Comparison of ENCODE assay signal across 14 mouse cellular contexts in the genomic region with DNA sequence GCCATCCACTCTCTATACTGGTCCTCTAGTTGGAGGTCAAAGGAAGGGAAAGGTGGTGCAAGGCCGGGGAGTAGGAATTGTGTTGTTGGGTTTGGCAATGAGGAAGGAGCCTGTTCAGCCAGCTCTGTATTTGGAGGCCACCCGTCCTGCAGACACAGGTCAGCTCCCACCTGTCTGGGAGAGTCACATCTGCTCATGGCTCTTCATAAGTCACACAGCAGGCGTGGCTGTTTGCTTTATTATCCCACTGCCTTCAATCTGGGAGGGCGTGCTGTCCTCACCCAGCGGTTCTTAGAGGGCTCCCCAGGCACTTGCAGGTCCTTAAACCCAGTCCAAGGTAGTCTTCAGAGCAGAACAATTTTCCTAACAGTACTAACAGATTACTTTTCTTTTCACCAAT. TPM values are rescaled to one million over a fixed set of nuclear protein-coding genes. Genes with fewer than 3 reads are reported as not detected.
DNase-seq lines count a peak whose midpoint lies in the region; ATAC-seq and TF ChIP-seq lines count a peak whose summit lies in the region.
"Had no signal": no experiment of that assay in that cellular context is flagged by ENCODE, and none has a peak within 500 bp of the region (broad histone marks: within the 10 kb centered on the region; RNA-seq: fewer than 3 reads in every experiment).

No protein-coding gene starts in this region.

- no peak overlapping the region for H3K4me2 ChIP-seq in hindbrain, embryonic 13.5 days
- no peak overlapping the region for H3K4me2 ChIP-seq in limb, embryonic 12.5 days
- H3K4me2 ChIP-seq in midbrain, embryonic 16.5 days (ENCODE audit: low read length) = no peak overlapping the region
- H3K4me2 ChIP-seq: embryonic facial prominence, embryonic 12.5 days had no signal

- no peaks in the 10 kb centered on the region for H3K27me3 ChIP-seq in hindbrain, embryonic 13.5 days
- no peaks in the 10 kb centered on the region for H3K27me3 ChIP-seq in limb, embryonic 12.5 days
- no peaks in the 10 kb centered on the region for H3K27me3 ChIP-seq in midbrain, embryonic 16.5 days (ENCODE audit: control insufficient read depth, insufficient read depth, low read depth, low read length)
- H3K27me3 ChIP-seq: embryonic facial prominence, embryonic 12.5 days had no signal

- no peak for ATAC-seq in hindbrain, embryonic 13.5 days (ENCODE audit: low FRiP score)
- ATAC-seq in limb, embryonic 12.5 days (ENCODE audit: insufficient number of reproducible peaks, insufficient read depth, low FRiP score, low TSS enrichment, low read depth) = no peak
- no peak for ATAC-seq in midbrain, embryonic 16.5 days

- no peaks in the 10 kb centered on the region for H3K9me3 ChIP-seq in hindbrain, embryonic 13.5 days
- H3K9me3 ChIP-seq in limb, embryonic 12.5 days = no peaks in the 10 kb centered on the region
- no peaks in the 10 kb centered on the region for H3K9me3 ChIP-seq in midbrain, embryonic 16.5 days (replicated peaks; ENCODE audit: control insufficient read depth, low read length, poor library complexity, severe bottlenecking)
- H3K9me3 ChIP-seq: embryonic facial prominence, embryonic 12.5 days had no signal

- H3K4me1 ChIP-seq in hindbrain, embryonic 13.5 days (replicated peaks) = peaks cover 27% of the 10 kb centered on the region
- peaks cover 27% of the 10 kb centered on the region for H3K4me1 ChIP-seq in limb, embryonic 12.5 days (replicated peaks)
- no peaks in the 10 kb centered on the region for H3K4me1 ChIP-seq in midbrain, embryonic 16.5 days (ENCODE audit: control insufficient read depth, insufficient read depth, low read length)

- intact Hi-C loops in left cerebral cortex, adult 2 months (cut with DNase I) = no loop called here
- intact Hi-C loops in left cerebral cortex, postnatal 14 days (cut with DNase I) = loop anchor here (10.0 kb wide), 1 partner anchor 45 kb away; a partner anchor contains a TSS

- no peak for DNase-seq in left cerebral cortex, adult 2 months (ENCODE audit: extremely low spot score in 1 of 2, low spot score in 2 of 2)
- no peak for DNase-seq in left cerebral cortex, postnatal 14 days (ENCODE audit: low spot score in 2 of 2)
- no peak for DNase-seq in embryo, embryonic 11 days
- DNase-seq in left cerebral cortex, adult 11 months (ENCODE audit: low spot score) = no peak
- DNase-seq in right cerebral cortex, adult 18-20 months = no peak
- DNase-seq: cerebellum, adult 9-11 months; kidney, adult 9 months; lung, postnatal 14 days; thymus, adult 2 months had no signal

- no peak overlapping the region for H3K4me3 ChIP-seq in left cerebral cortex, adult 2 months
- no peak overlapping the region for H3K4me3 ChIP-seq in hindbrain, embryonic 13.5 days
- H3K4me3 ChIP-seq in limb, embryonic 12.5 days (replicated peaks) = no peak overlapping the region
- no peak overlapping the region for H3K4me3 ChIP-seq in midbrain, embryonic 16.5 days (ENCODE audit: low read depth, low read length)
- H3K4me3 ChIP-seq: embryonic facial prominence, embryonic 12.5 days had no signal

- peak overlapping the region; percentile 66 for H3K27ac ChIP-seq in left cerebral cortex, adult 2 months
- peak overlapping the region; percentile 70 for H3K27ac ChIP-seq in hindbrain, embryonic 13.5 days
- H3K27ac ChIP-seq in limb, embryonic 12.5 days = peak overlapping the region; percentile 57
- H3K27ac ChIP-seq in midbrain, embryonic 16.5 days (ENCODE audit: low read length) = peak overlapping the region; percentile 55
- H3K27ac ChIP-seq: embryonic facial prominence, embryonic 12.5 days had no signal

- no peak overlapping the region for H3K9ac ChIP-seq in hindbrain, embryonic 13.5 days
- H3K9ac ChIP-seq in limb, embryonic 12.5 days (replicated peaks) = no peak overlapping the region
- no peak overlapping the region for H3K9ac ChIP-seq in midbrain, embryonic 16.5 days (ENCODE audit: low read depth, low read length)
- H3K9ac ChIP-seq: embryonic facial prominence, embryonic 12.5 days; forebrain, postnatal 0 days had no signal

- H3K36me3 ChIP-seq in hindbrain, embryonic 13.5 days = no peaks in the 10 kb centered on the region
- no peaks in the 10 kb centered on the region for H3K36me3 ChIP-seq in limb, embryonic 12.5 days
- H3K36me3 ChIP-seq in midbrain, embryonic 16.5 days (ENCODE audit: control insufficient read depth, insufficient read depth, low read length) = no peaks in the 10 kb centered on the region
- H3K36me3 ChIP-seq: embryonic facial prominence, embryonic 12.5 days had no signal

- TF ChIP-seq CTCF in left cerebral cortex, adult 2 months (IDR thresholded peaks at IDR 0.05) = no peak

- WGBS in hindbrain, embryonic 13.5 days = 78% methylated on average over 5 of the region's 5 CpGs
- WGBS in limb, embryonic 12.5 days = 70% methylated on average over 5 of the region's 5 CpGs
- 84% methylated on average over 5 of the region's 5 CpGs for WGBS in midbrain, embryonic 16.5 days

RNA-seq across cellular contexts. Expression of a gene that starts 49.9 kb away (rescaled TPM):
- total RNA-seq in left cerebral cortex, adult 2 months (2021) = 10 to 100 TPM; 63.2 to 72.1 TPM
- 10 to 100 TPM; 57.2 to 59.2 TPM for total RNA-seq in left cerebral cortex, postnatal 14 days (2021)
- polyA plus RNA-seq in hindbrain, embryonic 13.5 days (2015; fragmentation: Nextera tagmentation; extraction: Ambion mirVana) = 22.5 and 24.3 TPM in 2 replicates
- polyA plus RNA-seq in limb, embryonic 12.5 days (2016; fragmentation: Nextera tagmentation; extraction: Ambion mirVana) = 20.6 and 24.0 TPM in 2 replicates
- 25.1 and 35.3 TPM in 2 replicates for polyA plus RNA-seq in midbrain, embryonic 16.5 days (2015; fragmentation: Nextera tagmentation; extraction: Ambion mirVana)

RNA-seq across cellular contexts. Expression of a gene that starts 55.3 kb away (rescaled TPM):
- total RNA-seq in left cerebral cortex, adult 2 months (2021) = 10 to 100 TPM; 41.2 to 44.9 TPM
- 10 to 100 TPM; 59.2 to 66.1 TPM for total RNA-seq in left cerebral cortex, postnatal 14 days (2021)
- polyA plus RNA-seq in hindbrain, embryonic 13.5 days (2015; fragmentation: Nextera tagmentation; extraction: Ambion mirVana) = 9.0 and 10.4 TPM in 2 replicates
- 12.1 and 15.4 TPM in 2 replicates for polyA plus RNA-seq in limb, embryonic 12.5 days (2016; fragmentation: Nextera tagmentation; extraction: Ambion mirVana)
- polyA plus RNA-seq in midbrain, embryonic 16.5 days (2015; fragmentation: Nextera tagmentation; extraction: Ambion mirVana) = 10.4 and 11.3 TPM in 2 replicates
